Mouse (Mus musculus): ENCODE measurements around the gene Gm42715. TPM values are rescaled to one million over a fixed set of nuclear protein-coding genes. Genes with fewer than 3 reads are reported as not detected.

Gene Gm42715
- 34.4 and 37.2 TPM in 2 replicates for polyA plus RNA-seq (2012; ENCODE audit: low replicate concordance)

DNA sequence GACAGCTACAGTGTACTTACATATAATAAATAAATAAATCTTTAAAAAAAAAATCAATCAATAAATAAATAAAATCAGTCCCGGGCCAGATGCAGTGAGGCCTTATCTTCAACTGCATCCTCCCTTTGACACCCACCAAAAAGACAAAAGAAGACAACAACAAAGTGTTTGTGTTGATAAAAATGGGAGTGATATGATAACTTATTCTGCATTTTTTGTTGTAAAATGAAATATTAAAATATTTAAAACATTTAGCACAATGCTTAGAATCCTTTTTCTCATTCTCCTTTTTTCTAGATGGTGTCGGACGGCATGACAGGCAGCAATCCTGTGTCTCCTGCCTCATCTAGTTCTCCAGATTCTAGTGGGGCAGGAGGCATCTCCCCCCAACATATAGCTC is at the start of gene Gm42715:
Gm42715 (plus strand) TSS at position 301 of the 400 bp plus-strand sequence.

DNA sequence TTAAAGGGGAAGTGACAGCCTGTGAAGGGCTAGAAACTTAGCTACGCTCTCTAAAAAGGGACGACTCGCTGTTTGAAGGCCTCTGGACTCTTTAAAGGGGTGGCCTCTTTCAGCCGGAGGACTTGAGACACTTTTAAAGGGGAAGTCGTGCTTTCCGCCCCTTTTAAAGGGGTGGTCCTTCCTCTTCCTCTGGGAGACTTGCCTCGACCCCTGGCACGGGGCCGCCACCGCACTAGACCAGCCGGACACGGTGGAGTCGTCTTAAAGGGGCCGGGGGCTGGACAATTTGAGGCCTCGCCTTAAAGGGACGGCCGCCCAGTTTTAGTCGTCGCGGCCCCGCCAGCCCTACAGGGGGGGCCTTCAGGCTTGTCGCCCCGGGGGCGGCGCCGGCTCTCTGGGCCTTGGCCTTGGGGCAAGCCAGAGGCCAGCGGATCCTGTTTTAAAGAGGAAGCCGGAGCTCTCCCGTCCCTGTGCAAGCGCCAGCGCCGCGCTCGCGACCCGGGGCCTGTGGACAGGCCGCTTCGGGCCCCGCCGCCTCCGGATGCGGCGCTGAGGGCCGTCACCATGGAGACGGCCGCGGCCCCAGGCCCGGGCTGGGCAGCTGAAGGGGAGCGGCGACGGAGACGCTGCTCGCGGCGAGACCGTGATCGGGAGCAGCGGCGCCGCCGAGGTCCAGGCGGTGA is 40.6 kb upstream of the Gm42715 start, which contains the start of gene Fbrs:
Fbrs (plus strand) TSS at position 565 of the 683 bp plus-strand sequence.

DNA sequence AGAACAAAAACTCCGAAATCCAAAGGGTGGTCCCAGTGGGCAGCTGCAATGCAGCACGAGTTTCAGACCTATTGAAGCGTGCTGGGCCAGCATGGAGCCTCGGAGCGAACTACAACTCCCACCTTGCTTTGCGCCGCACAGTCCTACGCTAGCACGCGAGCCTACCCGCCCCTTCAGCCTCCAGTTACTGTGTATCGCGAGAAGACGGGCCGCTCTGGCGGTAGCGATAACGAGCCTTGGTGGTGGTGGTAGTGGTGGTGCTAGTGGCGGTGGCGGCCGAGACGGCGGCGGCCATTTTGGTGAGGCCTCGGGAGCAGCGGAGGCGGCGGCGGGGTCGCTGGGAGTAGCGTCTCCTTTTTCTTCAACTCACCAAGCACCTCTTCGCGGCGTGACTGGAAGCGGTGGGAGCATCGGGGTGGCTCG is 7.6 kb upstream of the Gm42715 start, which contains the start of gene Srcap:
Srcap (plus strand) TSS at position 176 of the 423 bp plus-strand sequence.

DNA sequence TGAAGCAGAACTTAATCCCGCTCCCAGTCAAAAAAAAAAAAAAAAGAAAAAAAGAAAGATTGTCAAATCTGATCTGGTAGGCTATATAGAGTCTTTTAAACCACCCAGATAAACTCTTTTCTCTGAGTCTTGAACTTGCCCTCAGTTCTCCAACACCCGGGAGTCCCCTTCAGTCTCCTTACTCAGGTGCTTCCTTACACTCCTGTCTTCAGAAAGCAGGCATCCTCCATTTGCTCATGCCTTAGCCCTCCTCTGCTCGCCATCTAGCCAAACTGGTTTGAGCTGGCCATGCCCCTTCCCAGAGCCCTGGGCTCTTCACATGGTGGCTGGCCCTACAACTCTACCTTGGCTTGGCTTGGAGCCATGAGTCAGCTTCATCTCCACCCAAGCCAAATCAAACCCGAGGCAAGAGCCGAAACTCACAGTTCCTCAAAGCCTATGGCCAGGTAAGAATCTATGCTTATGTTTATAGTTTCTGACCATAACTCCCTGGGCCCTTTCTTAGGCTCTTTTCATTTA is 42.0 kb downstream of the Gm42715 start, which contains the start of gene Tmem265:
Tmem265 (plus strand) TSS at position 51 of the 519 bp plus-strand sequence.

DNA sequence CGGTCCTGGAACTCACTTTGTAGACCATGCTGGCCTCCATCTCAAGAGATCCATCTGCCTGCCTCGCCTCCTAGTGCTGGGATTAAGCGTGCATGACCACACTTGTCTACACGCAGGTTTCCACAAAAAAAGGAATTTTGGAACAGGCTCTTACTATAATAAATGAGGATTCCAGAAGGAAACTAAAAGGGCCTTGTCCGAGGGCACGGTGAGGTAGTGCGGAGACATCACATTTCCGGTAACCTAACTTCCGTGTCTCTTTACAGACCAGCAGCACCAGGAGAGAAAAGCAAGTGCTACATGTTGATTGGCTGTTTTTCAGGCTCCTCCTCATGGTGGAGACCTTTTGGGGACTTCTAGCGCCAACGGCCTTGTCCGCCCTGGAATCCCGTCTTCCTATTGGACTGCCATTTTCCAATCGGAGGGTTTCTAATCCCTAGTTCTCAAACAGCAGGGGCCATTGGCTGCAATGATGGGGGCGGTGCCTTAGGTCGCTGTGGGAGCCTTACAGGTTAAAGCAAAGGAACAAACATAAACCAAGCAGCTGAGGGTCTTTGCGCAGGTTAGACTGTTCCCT is 53.6 kb downstream of the Gm42715 start, which contains the start of gene Phkg2:
Phkg2 (plus strand) TSS at position 446 of the 577 bp plus-strand sequence.

DNA sequence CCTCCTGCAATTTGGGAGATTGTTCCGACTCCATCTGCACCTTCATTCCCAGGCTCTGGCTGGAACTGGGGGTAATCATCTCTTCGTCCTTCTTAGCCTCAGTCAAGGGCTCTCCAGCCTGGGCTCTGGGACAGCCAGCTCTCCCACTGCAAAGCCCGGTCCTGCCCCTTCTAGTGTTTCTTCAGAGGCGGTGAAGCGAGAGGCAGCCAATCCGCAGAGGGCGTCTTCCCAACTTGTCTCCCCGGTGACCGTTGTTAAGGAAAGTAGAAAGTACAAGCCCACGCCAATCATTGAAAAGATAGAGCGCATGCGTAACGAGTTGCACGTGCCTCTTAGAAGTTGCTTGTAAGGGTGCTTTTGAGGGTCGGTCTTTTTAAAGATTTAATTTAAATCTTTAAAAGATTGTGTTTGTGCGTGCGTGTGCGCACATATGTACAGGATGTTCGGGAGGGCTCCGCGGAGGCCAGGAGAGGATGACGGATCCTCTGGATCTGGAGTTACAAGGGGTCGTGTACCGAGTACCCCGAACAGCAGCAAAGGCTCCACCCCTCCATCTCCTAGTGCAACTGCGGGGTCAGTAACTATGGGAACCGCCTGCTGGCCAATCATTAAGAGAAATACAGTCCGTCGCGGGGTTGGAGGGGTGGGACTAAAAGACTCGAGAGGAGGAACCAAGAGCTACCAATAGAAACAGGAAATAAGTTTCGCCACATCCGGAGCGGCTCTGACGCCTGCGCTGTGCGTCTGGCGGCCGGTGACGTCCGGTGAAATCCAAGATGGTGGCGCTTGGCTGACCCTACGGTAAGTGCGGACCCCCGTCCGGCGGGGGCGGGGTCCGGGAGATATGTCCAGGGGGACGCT is 68.9 kb downstream of the Gm42715 start, which contains the start of the genes Ccdc189 and Rnf40:
Ccdc189 (minus strand) TSS at position 585 of the 861 bp plus-strand sequence.
Rnf40 (plus strand) TSS at position 757 of the 861 bp plus-strand sequence.

DNA sequence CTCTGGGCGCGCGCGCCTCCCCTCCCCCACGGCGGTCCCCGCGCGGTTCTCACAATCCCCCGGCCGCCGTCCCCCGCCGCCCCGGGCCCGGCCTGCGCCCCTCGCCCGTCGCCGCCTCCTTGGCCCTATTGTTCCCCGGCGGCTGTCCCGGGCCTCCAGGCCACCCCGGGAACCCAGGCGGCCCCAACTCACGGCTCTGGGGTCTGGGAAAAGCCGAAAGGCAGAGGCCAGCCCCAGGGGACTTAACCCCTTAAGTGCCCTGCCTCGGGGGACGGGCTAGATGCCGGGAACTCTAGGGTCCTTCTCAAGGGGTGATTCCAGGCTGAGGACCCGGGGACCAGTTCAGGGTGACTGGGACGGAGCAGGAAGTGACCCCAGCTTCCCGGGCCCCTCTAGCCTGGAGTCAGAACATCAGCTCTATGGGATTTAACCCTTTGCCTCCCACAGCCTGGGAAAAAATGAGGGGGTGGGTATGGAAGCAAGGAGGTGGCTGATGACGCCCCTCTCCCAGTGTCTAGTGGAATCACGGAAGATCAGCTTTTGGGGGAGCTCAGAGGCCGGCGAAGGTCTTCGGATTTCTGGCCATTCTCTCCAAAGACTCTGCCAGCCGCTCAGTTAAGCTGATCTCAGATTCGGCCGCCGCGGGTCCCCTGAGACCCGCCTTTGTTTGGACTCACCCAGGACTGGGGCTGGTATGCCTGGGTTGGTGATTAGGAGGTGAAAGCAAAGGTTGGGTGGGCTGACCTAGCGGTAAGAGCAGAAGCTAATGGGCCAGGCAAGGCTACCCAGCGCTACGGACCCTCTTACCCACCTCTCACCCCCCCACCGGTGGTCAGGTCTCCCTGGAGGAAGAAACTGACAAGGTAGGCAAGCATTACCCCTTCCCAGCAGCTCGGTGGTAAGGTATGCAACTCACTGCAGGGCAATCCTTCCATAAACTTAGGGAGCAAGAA is 95.8 kb downstream of the Gm42715 start, which contains the start of gene Zfp629:
Zfp629 (minus strand) TSS at position 907 of the 953 bp plus-strand sequence.

Other genes starting within 250 kb of the Gm42715 start
- 61.1 and 61.8 TPM in 2 replicates for gene Sephs2, start 245.5 kb upstream of the Gm42715 start, polyA plus RNA-seq (2012; ENCODE audit: low replicate concordance)
- 8.1 and 8.8 TPM in 2 replicates for gene Itgal, start 223.3 kb upstream of the Gm42715 start, polyA plus RNA-seq (2012; ENCODE audit: low replicate concordance)
- 5.9 and 11.1 TPM in 2 replicates for gene Zfp768, start 174.0 kb upstream of the Gm42715 start, polyA plus RNA-seq (2012; ENCODE audit: low replicate concordance)
- 1.4 and 3.4 TPM in 2 replicates for gene Zfp747, start 143.5 kb upstream of the Gm42715 start, polyA plus RNA-seq (2012; ENCODE audit: low replicate concordance)
- 0.37 and 0.74 TPM in 2 replicates for gene 9130019O22Rik, start 132.4 kb upstream of the Gm42715 start, polyA plus RNA-seq (2012; ENCODE audit: low replicate concordance)
- 1.5 and 2.1 TPM in 2 replicates for gene E430018J23Rik, start 126.0 kb upstream of the Gm42715 start, polyA plus RNA-seq (2012; ENCODE audit: low replicate concordance)
- 0.59 and 1.0 TPM in 2 replicates for gene Zfp764, start 112.8 kb upstream of the Gm42715 start, polyA plus RNA-seq (2012; ENCODE audit: low replicate concordance)
- gene Zfp688, start 97.5 kb upstream of the Gm42715 start, polyA plus RNA-seq (2012; ENCODE audit: low replicate concordance), result 18.8 and 19.7 TPM in 2 replicates
- 6.3 and 11.5 TPM in 2 replicates for gene Zfp689, start 70.4 kb upstream of the Gm42715 start, polyA plus RNA-seq (2012; ENCODE audit: low replicate concordance)
- 97.0 and 102 TPM in 2 replicates for gene Prr14, start 60.0 kb upstream of the Gm42715 start, polyA plus RNA-seq (2012; ENCODE audit: low replicate concordance)
- 513 and 735 TPM in 2 replicates for gene Fbrs, start 40.4 kb upstream of the Gm42715 start, polyA plus RNA-seq (2012; ENCODE audit: low replicate concordance)
- 29.4 and 62.6 TPM in 2 replicates for gene Srcap, start 7.6 kb upstream of the Gm42715 start, polyA plus RNA-seq (2012; ENCODE audit: low replicate concordance)
- gene Tmem265, start 41.8 kb downstream of the Gm42715 start, polyA plus RNA-seq (2012; ENCODE audit: low replicate concordance), result 0.52 and 7.1 TPM in 2 replicates
- 29.8 and 84.9 TPM in 2 replicates for gene Phkg2, start 53.8 kb downstream of the Gm42715 start, polyA plus RNA-seq (2012; ENCODE audit: low replicate concordance)
- 5.4 and 6.0 TPM in 2 replicates for gene Ccdc189, start 69.0 kb downstream of the Gm42715 start, polyA plus RNA-seq (2012; ENCODE audit: low replicate concordance)
- 43.2 and 55.3 TPM in 2 replicates for gene Rnf40, start 69.2 kb downstream of the Gm42715 start, polyA plus RNA-seq (2012; ENCODE audit: low replicate concordance)
- gene Zfp629, start 96.2 kb downstream of the Gm42715 start, polyA plus RNA-seq (2012; ENCODE audit: low replicate concordance), result 13.1 and 23.2 TPM in 2 replicates
- gene Bcl7c, start 189.3 kb downstream of the Gm42715 start, polyA plus RNA-seq (2012; ENCODE audit: low replicate concordance), result 235 and 532 TPM in 2 replicates
- 0.69 and 1.3 TPM in 2 replicates for gene Ctf1, start 193.2 kb downstream of the Gm42715 start, polyA plus RNA-seq (2012; ENCODE audit: low replicate concordance)
- not detected in 2 replicates for gene Ctf2, start 212.6 kb downstream of the Gm42715 start, polyA plus RNA-seq (2012; ENCODE audit: low replicate concordance)
- 47.5 and 50.3 TPM in 2 replicates for gene Fbxl19, start 225.0 kb downstream of the Gm42715 start, polyA plus RNA-seq (2012; ENCODE audit: low replicate concordance)